Mouse (Mus musculus) kidney, postnatal 0 days (tissue): ENCODE results near the gene Syn2. TPM values are rescaled to one million over a fixed set of nuclear protein-coding genes. Genes with fewer than 3 reads are reported as not detected.

Source experiments
- ATAC-seq: fragments of 200-750 bp; cut with Nextera tagmentation; replicated peaks from 2 replicates; pipeline ENCODE4 v1.8.0; 2017; ENCODE audit warnings: low read depth, moderate number of reproducible peaks, moderate TSS enrichment, moderate library complexity; ENCODE audit not compliant: low FRiP score
- DNase-seq: peaks from one replicate; pipeline ENCODE4 v3.0.0-alpha.2; 2016; ENCODE audit warnings: low spot score
- H3K27ac ChIP-seq: fragments of 300-500 bp; sonication (generic); 2 replicates; pipeline ENCODE4 v1.5.1; 2014; ENCODE audit warnings: mild to moderate bottlenecking
- H3K27me3 ChIP-seq: fragments of 300-500 bp; sonication (generic); 2 replicates; pipeline ENCODE4 v1.6.1; 2014; ENCODE audit warnings: low read length, mixed read lengths; ENCODE audit not compliant: insufficient read depth
- H3K36me3 ChIP-seq: fragments of 300-500 bp; sonication (generic); 2 replicates; pipeline ENCODE4 v1.6.1; 2014; ENCODE audit warnings: low read length, mixed read lengths; ENCODE audit not compliant: insufficient read depth
- H3K4me1 ChIP-seq: fragments of 300-500 bp; sonication (generic); replicated peaks from 2 replicates; pipeline ENCODE4 v1.6.1; 2014; ENCODE audit warnings: antibody characterized with exemption, low read length, mixed read lengths; ENCODE audit not compliant: insufficient read depth
- H3K4me2 ChIP-seq: fragments of 300-500 bp; sonication (generic); 2 replicates; pipeline ENCODE4 v1.6.1; 2014; ENCODE audit warnings: mild to moderate bottlenecking, low read length, moderate library complexity, mixed read lengths
- H3K4me3 ChIP-seq: fragments of 300-500 bp; sonication (generic); replicated peaks from 2 replicates; pipeline ENCODE4 v1.5.1; 2014; ENCODE audit warnings: low read depth, low read length
- H3K9ac ChIP-seq: fragments of 300-500 bp; sonication (generic); 2 replicates; pipeline ENCODE4 v1.6.1; 2014; ENCODE audit warnings: low read depth, low read length
- H3K9me3 ChIP-seq: fragments of 300-500 bp; sonication (generic); replicated peaks from 2 replicates; pipeline ENCODE4 v1.6.1; 2016; ENCODE audit warnings: low read length, inconsistent platforms, mixed read lengths
- CTCF ChIP-seq: IDR thresholded peaks from 2 replicates; pipeline ENCODE4 v1.5.1; 2016; ENCODE audit warnings: antibody characterized with exemption, low read depth, mild to moderate bottlenecking, moderate library complexity
- WGBS: fragments of 180-500 bp; shearing (Covaris S2); extraction: QIAGEN DNeasy Blood & Tissue Kit; methylation state at CpG from one replicate; pipeline ENCODE4 v1.1.7; 2014; 5-methylcytosine and 5-hydroxymethylcytosine counted together
- polyA plus RNA-seq: library from polyadenylated mRNA; unstranded; fragments of >200 nt; fragmentation: Nextera tagmentation; extraction: Ambion mirVana; gene quantifications from 2 replicates; pipeline ENCODE4 v1.2.1, GENCODE M21; 2015

Syn2 gene
- polyA plus RNA-seq, 1 experiment from 2014 or later: 4.1 TPM

- no peaks in the 10 kb centered on the region for H3K9me3 ChIP-seq
- H3K4me3 ChIP-seq: no peak overlapping the region
- no peak overlapping the region for H3K9ac ChIP-seq
- TF ChIP-seq CTCF: no peak
- DNase-seq (no peak), ATAC-seq (no peak)
- H3K4me1 ChIP-seq: peaks cover 5% of the 10 kb centered on the region; the same call in 1 of the 2 replicates
- H3K36me3 ChIP-seq: no peaks in the 10 kb centered on the region
- no peaks in the 10 kb centered on the region for H3K27me3 ChIP-seq
- H3K27ac ChIP-seq: no peak overlapping the region
- 85% methylated on average over 10 of the region's 10 CpGs for WGBS
- no peak overlapping the region for H3K4me2 ChIP-seq
Observed at GRCm38 (mm10) chr6:115268551-115269385, 134.1 kb downstream of the Syn2 start.

DNA sequence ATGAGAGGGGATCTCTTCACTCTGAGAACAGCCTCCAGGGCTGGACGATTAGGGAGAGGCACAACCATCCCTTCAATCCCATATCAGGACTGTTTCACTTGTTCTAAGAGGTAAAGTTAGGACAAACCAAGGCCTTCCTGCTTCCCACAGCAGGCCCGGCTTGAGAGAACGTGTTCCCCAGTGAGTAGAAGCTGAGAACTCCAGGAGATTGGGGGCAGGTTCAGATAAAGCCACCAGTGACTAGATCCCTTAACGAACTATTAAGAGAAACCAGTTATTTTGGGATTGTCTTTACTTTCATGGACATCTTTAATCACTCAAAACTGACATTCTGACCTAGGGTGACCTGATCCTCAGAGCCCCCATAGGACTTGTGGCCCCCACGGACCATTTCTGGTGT is 134.9 kb downstream of the Syn2 start:
- no peak for ATAC-seq
- Histone ChIP-seq H3K4me2 (no peak overlapping the region), H3K4me3 (no peak overlapping the region), H3K9ac (no peak overlapping the region), H3K9me3 (no peaks in the 10 kb centered on the region), H3K27ac (no peak overlapping the region), H3K36me3 (no peaks in the 10 kb centered on the region), H3K4me1 (peaks cover 5% of the 10 kb centered on the region; the same call in 1 of the 2 replicates), H3K27me3 (no peaks in the 10 kb centered on the region)
- DNase-seq: no peak
- TF ChIP-seq CTCF: no peak
- 69% methylated on average over 5 of the region's 5 CpGs for WGBS

DNA sequence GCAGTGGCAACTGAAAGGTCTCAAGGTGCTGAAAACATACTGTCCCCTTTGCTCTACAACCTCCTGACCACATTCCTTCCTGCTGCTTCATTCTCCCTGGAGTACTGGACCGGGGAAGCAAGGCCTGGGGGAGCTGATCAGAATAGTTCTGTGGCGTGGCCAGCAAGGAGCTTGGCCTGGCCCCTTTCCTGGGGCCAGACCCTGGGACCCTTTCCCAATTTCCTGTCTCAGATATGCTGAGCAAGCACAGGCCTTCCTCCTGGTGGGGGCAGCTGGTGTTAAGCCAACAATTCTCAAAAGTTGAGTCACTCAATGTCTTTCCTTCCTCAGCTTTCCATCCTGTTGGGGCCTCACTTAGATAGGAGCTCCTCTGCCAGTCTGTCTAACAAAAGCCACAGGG is 135.4 kb downstream of the Syn2 start:
- H3K9me3 ChIP-seq: no peaks in the 10 kb centered on the region
- no peak overlapping the region for H3K9ac ChIP-seq
- TF ChIP-seq CTCF: no peak
- ATAC-seq (no peak), DNase-seq (peak; percentile 5)
- H3K27ac ChIP-seq: no peak overlapping the region
- H3K27me3 ChIP-seq: no peaks in the 10 kb centered on the region
- WGBS: 44% methylated on average over 2 of the region's 2 CpGs
- no peaks in the 10 kb centered on the region for H3K36me3 ChIP-seq
- H3K4me1 ChIP-seq: peaks cover 5% of the 10 kb centered on the region; the same call in 1 of the 2 replicates
- no peak overlapping the region for H3K4me3 ChIP-seq
- no peak overlapping the region for H3K4me2 ChIP-seq

DNA sequence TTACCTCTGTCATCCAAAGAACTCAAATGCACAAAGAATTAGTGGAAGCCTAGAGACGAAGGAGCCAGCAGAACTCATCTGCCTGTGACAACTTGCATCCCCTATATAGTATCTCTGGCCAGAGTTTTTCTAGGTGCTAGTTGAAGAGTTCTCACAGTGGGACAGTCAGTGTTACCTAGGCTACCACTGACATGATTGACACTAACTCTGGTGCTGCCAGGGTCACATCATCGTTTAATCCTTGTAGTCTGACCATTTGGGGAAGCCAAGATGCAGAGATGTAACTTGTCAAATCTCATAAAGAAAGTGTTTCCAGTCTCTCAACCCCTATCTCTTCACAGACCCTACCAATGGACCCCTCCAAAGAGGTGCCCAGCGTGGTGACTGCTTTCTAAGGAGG is 136.6 kb downstream of the Syn2 start:
- Histone ChIP-seq H3K9me3 (no peaks in the 10 kb centered on the region), H3K36me3 (no peaks in the 10 kb centered on the region), H3K9ac (no peak overlapping the region), H3K27me3 (no peaks in the 10 kb centered on the region), H3K4me1 (peaks cover 5% of the 10 kb centered on the region; the same call in 1 of the 2 replicates), H3K4me3 (no peak overlapping the region), H3K4me2 (no peak overlapping the region), H3K27ac (no peak overlapping the region)
- 71% methylated on average over 3 of the region's 3 CpGs for WGBS
- no peak for ATAC-seq
- no peak for TF ChIP-seq CTCF
- DNase-seq: no peak

- no peaks in the 10 kb centered on the region for H3K36me3 ChIP-seq
- no peaks in the 10 kb centered on the region for H3K9me3 ChIP-seq
- TF ChIP-seq CTCF: no peak
- no peaks in the 10 kb centered on the region for H3K27me3 ChIP-seq
- WGBS: 3% methylated on average over 4 of the region's 4 CpGs
- H3K9ac ChIP-seq: no peak overlapping the region
- ATAC-seq (peak; percentile 59), DNase-seq (peak; percentile 62)
- H3K4me1 ChIP-seq: peaks cover 5% of the 10 kb centered on the region; the same call in 1 of the 2 replicates
- H3K4me2 ChIP-seq: no peak overlapping the region
- no peak overlapping the region for H3K4me3 ChIP-seq
- H3K27ac ChIP-seq: no peak overlapping the region
Observed at GRCm38 (mm10) chr6:115271866-115272271, 137.2 kb downstream of the Syn2 start.

DNA sequence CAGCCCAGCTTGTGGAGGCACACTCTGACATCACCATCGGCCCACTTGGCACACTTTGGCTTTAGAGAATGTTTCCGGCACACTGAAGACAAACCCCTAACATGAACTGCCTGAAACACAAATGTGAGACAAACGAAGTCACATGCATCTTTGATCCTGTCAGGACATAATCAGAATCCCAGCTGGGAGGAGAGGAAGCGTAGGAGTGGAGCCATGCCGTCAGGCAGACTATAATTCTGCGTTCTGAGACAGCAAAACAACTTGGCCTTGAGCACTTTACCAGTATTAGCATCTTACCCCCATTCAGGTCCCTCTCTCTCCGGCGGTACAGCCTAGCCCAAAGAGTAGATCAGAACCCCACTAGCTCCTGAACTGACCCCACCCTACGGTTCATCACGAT is 138.6 kb downstream of the Syn2 start:
- ATAC-seq (no peak), DNase-seq (peak; percentile 44)
- H3K27ac ChIP-seq: no peak overlapping the region
- H3K9ac ChIP-seq: no peak overlapping the region
- no peak for TF ChIP-seq CTCF
- no peak overlapping the region for H3K4me2 ChIP-seq
- 49% methylated on average over 10 of the region's 10 CpGs for WGBS
- H3K4me3 ChIP-seq: no peak overlapping the region
- H3K4me1 ChIP-seq: peaks cover 5% of the 10 kb centered on the region; the same call in 1 of the 2 replicates
- no peaks in the 10 kb centered on the region for H3K27me3 ChIP-seq
- H3K36me3 ChIP-seq: no peaks in the 10 kb centered on the region
- H3K9me3 ChIP-seq: no peaks in the 10 kb centered on the region
